Mouse (Mus musculus) inflammation-experienced regulatory T-cells, adult 6 months (primary cell): ENCODE data around the gene 4930544D05Rik. TPM values are rescaled to one million over a fixed set of nuclear protein-coding genes. Genes with fewer than 3 reads are reported as not detected.

Experiments
- ATAC-seq: one replicate; pipeline ENCODE4 v1.8.0; 2017
- polyA plus RNA-seq, 3 experiments: library from polyadenylated mRNA; unstranded; fragments of 100-300 nt; shearing (Covaris generic); gene quantifications; one replicate each; pipeline ENCODE4 v1.2.1; 2017

The 4930544D05Rik gene
- polyA plus RNA-seq, 3 experiments from 2014 or later: not detected

DNA sequence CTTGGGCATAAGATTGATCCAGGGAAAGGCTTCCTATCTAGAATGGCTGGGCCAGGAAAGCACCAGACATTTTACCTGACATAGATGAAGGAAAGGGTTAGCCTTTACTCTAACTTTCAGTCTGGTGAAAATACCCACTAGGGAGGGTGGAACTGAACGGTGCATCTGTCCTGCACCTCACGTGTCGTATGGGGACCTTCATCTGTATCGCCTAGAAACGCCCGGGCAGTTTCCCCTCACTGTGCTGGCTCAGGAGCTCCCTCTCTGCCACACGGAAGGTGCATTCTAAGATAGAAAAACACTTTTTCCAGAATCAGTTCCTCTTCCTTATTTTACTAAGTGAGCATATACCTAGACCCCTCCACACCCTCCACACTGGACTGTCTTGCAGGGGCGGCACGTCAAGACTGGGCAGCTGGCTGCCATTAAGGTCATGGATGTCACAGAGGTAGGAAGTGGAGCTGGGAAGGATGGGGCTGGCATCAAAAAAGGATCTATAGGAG lies 17.1 kb upstream of the 4930544D05Rik start:
- no peak for ATAC-seq

GRCm38 (mm10) chr11:70605024-70605566 lies 10.6 kb upstream of the 4930544D05Rik start:
- peak; percentile 77 for ATAC-seq

GRCm38 (mm10) chr11:70606717-70607116 lies 8.9 kb upstream of the 4930544D05Rik start:
- no peak for ATAC-seq

- no peak for ATAC-seq
Observed at GRCm38 (mm10) chr11:70607611-70608010, 8.0 kb upstream of the 4930544D05Rik start.

DNA sequence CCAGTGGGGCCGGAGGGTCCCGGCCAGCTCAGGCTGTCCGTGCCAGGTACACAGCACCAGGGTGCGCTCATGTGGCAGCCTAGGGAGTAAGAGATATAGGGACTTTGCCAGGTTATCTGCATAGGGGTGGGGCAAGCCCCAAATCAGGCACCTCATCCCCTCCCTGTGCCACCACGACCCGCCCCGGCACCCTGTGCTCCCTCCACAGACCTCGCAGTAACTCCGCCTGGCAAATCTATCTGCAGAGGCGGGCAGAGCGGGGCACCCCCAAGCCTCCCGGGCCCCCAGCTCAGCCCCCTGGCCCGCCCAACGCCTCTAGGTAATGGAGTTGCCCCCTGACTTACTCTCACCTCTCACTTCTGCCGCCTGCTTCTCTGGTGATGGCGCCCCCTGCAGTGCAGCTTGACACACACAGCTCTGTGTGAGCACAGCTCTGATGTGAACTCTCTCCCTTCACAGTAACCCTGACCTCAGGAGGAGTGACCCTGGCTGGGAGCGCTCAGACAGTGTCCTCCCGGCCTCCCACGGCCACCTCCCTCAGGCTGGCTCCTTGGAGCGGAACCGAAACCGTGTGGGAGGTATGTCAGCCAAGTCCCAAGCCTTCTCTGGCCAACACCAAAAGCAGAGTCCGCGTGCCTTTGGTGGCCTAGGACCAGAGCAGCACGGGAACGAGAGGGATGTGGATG lies 7.1 kb upstream of the 4930544D05Rik start:
- no peak for ATAC-seq

DNA sequence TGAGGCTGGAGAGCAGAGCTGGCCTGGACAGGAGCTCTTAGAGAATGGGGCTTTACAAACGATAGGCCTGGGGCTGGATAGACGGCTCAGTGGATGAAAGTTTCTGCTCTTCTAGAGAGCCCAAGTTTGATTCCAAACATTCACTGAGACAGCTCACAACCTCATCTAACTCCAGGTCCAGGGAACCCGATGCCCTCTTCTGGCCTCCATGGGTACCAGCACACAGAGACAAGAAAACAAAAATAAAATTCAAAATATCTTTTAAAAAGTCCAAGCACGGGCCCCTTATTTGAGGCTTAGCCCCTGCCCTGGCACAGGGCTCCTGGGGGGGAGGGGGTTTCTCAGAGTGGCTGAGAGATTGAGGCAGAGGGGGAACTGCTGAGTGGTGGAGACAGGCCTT lies 4.9 kb upstream of the 4930544D05Rik start:
- ATAC-seq: no peak

DNA sequence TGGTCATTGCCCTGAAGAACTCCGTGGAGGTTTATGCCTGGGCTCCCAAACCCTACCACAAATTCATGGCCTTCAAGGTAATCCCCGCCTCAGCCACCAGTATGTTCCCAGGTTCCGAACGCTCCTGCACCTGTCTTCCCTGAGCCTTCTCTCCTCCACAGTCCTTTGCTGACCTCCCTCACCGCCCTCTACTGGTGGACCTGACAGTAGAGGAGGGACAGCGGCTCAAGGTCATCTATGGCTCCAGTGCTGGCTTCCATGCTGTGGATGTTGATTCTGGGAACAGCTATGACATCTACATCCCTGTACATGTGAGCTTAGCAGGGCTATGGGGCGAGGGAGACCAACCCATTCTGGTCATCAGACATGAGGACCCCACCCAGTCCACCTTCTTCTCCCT lies 3.1 kb upstream of the 4930544D05Rik start:
- no peak for ATAC-seq

DNA sequence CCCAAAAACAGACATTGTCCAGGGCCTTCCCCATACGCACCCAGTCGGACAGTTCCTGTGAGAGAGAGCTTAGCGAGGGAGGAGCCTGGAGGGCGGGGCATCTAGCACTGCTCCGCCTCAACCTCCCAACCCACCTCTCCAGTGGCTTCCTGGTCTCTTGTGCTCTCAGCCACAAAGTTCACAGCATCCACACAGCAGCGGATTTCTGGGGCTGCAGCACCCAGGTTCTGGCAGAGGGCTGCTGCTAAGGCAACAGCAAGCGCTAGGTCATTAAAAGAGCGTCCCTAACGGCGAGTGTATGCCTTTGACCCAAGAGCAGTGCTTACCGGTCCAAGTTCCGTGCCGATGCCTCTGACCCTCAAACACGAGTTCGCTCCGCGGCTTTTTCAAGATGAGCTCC lies 574 bp upstream of the 4930544D05Rik start:
- ATAC-seq: peak; percentile 96

GRCm38 (mm10) chr11:70619101-70619500 lies 3.5 kb downstream of the 4930544D05Rik start, which contains the start of gene Chrne:
Gene Chrne, minus strand, starts transcription at chr11:70619216.
- no peak for ATAC-seq

DNA sequence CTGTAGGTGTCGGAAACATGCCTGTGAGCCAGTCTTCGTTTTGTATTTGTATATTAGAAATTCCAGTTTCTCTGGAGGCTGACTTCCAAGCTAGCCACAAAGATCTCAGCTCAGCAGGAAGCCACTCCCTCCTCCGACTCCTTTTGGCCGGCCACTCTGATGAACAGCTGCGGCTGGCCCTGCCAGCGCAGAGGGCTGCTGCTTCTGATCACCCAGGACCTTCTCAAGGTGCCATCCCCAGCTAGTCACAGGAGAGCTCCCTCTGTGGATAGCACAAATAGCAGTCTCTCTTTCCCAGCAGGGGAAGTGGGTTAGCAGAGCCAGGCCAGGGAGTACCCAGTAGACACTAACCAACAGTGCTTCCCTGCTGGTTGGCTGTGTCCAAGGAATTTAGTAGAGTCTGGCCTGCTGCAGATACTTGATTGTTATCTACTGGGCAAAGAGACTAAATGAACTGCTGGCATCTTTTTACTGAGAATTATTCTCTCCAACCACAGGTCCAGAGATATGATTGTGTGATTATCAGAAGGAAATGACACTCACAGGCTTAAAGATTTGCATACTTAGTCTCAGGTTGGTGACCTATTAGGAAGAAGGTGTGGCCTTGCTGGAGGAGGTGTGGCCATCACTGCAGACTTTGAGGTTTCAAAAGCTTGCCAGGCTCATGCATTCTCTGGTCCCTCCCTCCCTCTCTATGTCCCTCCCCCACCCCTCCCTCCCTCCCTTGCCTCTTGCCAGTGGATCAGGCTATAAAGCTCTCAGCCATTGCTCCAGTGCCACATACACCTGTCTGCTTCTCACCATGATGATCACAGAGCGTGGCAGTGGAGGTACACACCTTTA lies 6.5 kb downstream of the 4930544D05Rik start:
- ATAC-seq: peak; percentile 54

DNA sequence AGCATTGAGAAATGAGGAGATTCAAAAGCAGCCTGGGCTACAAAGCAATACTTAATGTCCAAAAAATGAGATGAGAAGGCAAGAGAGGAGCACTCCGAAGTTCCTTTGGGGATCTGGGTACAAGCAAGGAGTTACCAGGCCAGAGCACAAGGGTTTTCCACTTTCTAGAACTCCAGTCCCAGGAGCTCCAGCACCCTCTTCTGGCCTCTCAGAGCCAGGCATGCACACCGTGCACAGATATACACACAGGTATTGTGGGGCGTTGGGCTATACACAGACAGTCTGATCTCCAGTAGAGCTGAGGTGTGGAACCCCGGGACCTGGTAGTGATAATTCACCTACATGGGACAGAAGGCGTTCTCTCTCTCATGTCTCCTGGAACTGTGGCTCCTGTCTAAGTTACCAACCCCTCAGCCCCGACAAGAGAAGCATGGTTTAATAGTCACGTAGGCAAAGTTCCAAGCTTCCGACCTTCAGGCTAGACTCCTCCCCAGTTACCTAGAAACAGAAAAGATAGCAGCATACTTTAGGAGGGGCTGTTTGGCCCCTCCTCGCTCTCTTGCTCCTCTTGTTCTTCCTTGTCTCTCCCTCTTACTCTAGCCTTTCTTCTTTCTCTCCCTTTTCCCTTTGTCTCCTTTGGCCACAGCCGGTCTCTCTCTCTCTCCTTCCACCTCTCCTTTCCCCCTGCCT lies 7.5 kb downstream of the 4930544D05Rik start:
- ATAC-seq: no peak

- ATAC-seq: no peak
Observed at GRCm38 (mm10) chr11:70625473-70625872, 9.8 kb downstream of the 4930544D05Rik start.

DNA sequence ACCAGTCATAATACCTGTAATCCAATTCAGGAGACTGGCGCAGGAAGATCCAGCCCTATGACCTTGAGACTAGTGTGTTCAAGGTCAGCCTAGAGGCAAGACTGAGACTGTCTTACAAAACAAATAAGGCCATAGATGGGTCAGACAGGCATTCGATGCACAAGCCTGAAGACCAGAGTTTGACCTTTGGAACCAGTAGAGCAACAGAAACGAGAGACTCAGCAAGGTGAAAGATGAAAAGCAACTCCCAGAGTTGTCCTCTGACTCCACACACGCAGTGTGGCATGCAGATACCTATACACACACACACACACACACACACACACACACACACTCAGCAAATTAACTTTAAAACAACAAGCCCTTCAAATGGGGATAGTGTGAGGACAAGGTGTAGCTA lies 11.2 kb downstream of the 4930544D05Rik start:
- ATAC-seq: no peak

GRCm38 (mm10) chr11:70628431-70628830 lies 12.8 kb downstream of the 4930544D05Rik start:
- ATAC-seq: no peak

DNA sequence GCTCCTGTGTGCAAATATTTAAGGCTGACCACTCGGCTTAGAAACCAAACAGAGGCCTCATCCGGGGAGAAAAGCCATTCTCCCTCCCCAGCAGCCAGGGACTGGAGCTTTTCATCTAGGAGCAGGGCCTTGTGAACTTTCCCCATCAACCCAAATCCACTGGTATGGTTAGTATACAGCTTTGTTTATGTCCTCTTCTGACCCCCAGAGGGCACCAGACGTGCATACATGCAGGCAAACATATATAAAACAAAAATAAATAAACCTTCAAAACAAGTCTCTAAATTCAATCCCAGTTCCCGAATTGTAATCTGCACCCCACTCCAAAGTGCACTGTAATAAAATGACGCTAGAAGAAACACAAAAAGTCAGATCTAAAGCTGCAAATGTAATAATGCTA lies 13.9 kb downstream of the 4930544D05Rik start:
- no peak for ATAC-seq

DNA sequence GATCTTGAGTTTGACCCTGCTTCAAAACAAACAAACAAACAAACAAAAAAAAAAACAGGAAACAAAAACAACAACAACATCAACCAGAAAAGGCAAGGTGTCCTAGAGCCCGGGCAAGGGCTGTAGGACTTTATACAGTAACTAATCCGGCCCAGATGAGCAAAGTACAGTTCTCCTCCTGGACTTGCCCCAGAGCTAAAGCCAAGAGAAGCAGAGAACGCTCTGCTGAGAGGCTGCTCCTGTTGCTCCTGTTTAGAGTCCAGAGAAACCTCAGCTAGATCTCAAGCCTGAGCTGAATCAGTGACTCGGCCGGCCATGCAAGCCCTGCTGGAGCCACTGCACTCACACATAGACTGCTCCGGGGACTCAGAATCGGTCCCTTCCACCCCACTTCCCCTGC lies 14.5 kb downstream of the 4930544D05Rik start:
- ATAC-seq: no peak

DNA sequence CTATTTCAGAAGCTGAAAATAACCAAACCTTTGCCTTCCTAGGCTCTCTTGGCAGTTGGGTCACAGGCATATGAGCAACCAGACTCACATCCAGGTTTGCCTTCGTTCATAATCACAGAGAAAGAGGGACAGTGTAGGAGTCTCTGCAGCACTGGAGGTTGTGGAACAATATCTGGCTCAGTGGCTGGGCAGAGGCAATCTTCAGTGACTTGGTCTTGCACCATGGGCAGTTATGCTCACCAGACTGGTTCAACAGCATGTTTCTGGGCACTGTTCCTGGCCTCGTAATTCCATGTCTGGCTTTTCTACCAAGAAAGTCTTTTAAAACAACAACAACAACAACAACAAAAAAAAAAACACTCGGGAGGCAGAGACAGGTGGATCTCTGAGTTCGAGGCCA lies 20.0 kb downstream of the 4930544D05Rik start:
- no peak for ATAC-seq

- no peak for ATAC-seq
Observed at GRCm38 (mm10) chr11:70637764-70638163, 22.1 kb downstream of the 4930544D05Rik start.

GRCm38 (mm10) chr11:70638293-70638692 lies 22.6 kb downstream of the 4930544D05Rik start:
- no peak for ATAC-seq

DNA sequence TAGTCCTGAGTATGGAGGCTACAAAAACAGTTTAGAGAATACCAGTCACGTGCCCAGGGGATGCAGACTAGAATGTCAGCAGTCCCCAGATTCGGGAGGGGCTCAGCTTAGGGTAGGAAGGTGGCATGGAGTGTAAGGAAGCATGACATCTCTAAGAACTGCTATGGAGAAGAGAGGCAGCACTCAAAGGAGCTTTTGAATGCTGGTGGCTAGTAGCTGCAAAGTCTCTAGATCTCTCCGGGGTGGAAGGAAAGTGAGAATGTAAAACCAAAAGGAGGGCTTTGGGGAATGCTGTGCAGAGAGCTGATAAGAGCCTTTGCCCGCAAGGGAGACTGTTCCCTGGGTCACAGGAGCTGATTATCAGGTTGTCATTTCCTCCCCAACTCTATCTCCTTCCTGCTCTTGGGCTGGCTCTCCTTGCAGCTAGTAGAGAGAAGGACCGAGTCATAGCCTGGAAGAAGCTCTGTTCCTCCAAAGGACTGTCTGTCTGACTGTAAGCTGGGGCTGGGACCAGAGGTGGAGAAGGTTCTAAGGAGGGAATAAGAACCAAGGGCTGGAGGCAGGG lies 23.1 kb downstream of the 4930544D05Rik start, which contains the start of gene Gp1ba:
Gp1ba (plus strand) TSS at position 409 of the 565 bp plus-strand sequence.
- no peak for ATAC-seq

DNA sequence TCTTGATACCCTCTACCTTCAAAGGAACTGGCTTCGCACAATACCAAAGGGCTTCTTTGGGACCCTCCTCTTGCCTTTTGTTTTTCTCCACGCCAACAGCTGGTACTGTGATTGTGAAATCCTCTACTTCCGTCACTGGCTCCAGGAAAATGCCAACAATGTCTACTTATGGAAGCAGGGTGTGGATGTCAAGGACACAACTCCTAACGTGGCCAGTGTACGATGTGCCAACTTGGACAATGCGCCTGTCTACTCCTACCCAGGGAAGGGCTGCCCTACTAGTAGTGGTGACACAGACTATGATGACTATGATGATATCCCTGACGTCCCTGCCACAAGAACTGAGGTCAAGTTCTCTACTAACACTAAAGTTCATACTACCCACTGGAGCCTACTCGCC lies 24.3 kb downstream of the 4930544D05Rik start:
- ATAC-seq: no peak

DNA sequence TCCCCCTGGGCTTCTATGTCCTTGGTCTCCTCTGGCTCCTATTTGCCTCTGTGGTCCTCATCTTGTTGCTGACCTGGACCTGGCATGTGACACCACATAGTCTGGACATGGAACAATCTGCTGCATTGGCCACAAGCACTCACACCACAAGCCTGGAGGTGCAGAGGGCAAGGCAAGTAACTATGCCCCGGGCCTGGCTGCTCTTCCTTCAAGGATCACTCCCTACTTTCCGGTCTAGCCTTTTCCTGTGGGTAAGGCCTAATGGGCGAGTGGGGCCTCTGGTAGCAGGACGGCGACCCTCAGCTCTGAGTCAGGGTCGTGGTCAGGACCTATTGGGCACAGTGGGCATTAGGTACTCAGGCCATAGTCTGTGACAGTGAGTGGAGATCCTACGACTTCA lies 25.6 kb downstream of the 4930544D05Rik start:
- no peak for ATAC-seq
